Mouse (Mus musculus): ENCODE results near the gene Hnf4a. TPM values are rescaled to one million over a fixed set of nuclear protein-coding genes. Genes with fewer than 3 reads are reported as not detected.
A peak's percentile ranks its signal among the peaks of the same experiment; 100 is the strongest.

Gene Hnf4a
- total and polyA plus RNA-seq, 3 experiments = 0.05 to 0.38 (median 0.17) TPM

DNA sequence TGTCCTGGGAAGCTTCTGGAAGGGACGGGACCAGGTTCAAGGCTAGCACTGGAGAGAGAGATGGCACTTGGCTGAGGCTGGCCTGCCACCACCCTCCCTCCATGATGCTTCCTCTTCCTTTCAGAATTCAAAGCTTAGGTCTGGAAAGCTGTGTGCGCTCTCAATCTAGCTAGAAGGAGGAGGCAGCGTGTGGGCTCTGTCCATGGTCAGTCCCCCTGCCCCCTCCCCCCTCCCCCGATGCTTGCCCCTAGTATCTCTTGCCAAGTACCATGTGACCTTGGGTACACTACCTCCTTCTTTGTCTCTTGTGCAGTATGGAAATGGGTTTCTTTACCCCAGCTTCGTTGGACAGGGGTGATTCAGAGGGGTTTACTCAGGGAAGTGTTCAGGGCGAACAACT is 42.2 kb downstream of the Hnf4a start:
- H3K4me3 ChIP-seq (ENCODE audit: low read depth, low read length) = no peak overlapping the region
- DNase-seq (ENCODE audit: low spot score) (no peak), ATAC-seq (ENCODE audit: extremely low read depth, insufficient number of reproducible peaks, low FRiP score, poor library complexity, severe bottlenecking) (no peak)
- H3K9me3 ChIP-seq (replicated peaks) = no peaks in the 10 kb centered on the region
- peaks cover 23% of the 10 kb centered on the region for H3K4me1 ChIP-seq (ENCODE audit: insufficient read depth, low read depth, low read length)
- TF ChIP-seq GATA1 (IDR thresholded peaks at IDR 0.05; ENCODE audit: borderline replicate concordance, low read length) (no peak), CTCF (IDR thresholded peaks at IDR 0.05; ENCODE audit: low read depth, low read length) (no peak), POLR2AphosphoS5 (IDR thresholded peaks at IDR 0.05; ENCODE audit: insufficient replicate concordance, low read depth, low read length) (no peak), TAL1 (conservative IDR thresholded peaks at IDR 0.05; ENCODE audit: low read depth, low read length) (no peak), GATA2 (IDR thresholded peaks at IDR 0.05; ENCODE audit: borderline replicate concordance, low read depth, low read length) (no peak)
- H3K27me3 ChIP-seq (ENCODE audit: insufficient read depth, low read length) = peaks cover 9% of the 10 kb centered on the region; the same call in 1 of the 2 replicates
- H3K36me3 ChIP-seq (replicated peaks) = no peaks in the 10 kb centered on the region

- H3K36me3 ChIP-seq (replicated peaks) = no peaks in the 10 kb centered on the region
- DNase-seq (ENCODE audit: low spot score) = no peak
- ATAC-seq (ENCODE audit: extremely low read depth, insufficient number of reproducible peaks, low FRiP score, poor library complexity, severe bottlenecking) = no peak
- no peaks in the 10 kb centered on the region for H3K9me3 ChIP-seq (replicated peaks)
- peaks cover 7% of the 10 kb centered on the region; the same call in 1 of the 2 replicates for H3K27me3 ChIP-seq (ENCODE audit: insufficient read depth, low read length)
- peaks cover 24% of the 10 kb centered on the region for H3K4me1 ChIP-seq (ENCODE audit: insufficient read depth, low read depth, low read length)
- TF ChIP-seq TAL1 (conservative IDR thresholded peaks at IDR 0.05; ENCODE audit: low read depth, low read length) = no peak
- no peak for TF ChIP-seq GATA2 (IDR thresholded peaks at IDR 0.05; ENCODE audit: borderline replicate concordance, low read depth, low read length)
- no peak for TF ChIP-seq GATA1 (IDR thresholded peaks at IDR 0.05; ENCODE audit: borderline replicate concordance, low read length)
- no peak for TF ChIP-seq POLR2AphosphoS5 (IDR thresholded peaks at IDR 0.05; ENCODE audit: insufficient replicate concordance, low read depth, low read length)
- no peak for TF ChIP-seq CTCF (IDR thresholded peaks at IDR 0.05; ENCODE audit: low read depth, low read length)
- H3K4me3 ChIP-seq (ENCODE audit: low read depth, low read length) = no peak overlapping the region
Measured at GRCm38 (mm10) chr2:163549786-163550185, 43.2 kb downstream of the Hnf4a start.

- H3K4me3 ChIP-seq (ENCODE audit: low read depth, low read length) = no peak overlapping the region
- peak; percentile 81 for ATAC-seq (ENCODE audit: extremely low read depth, insufficient number of reproducible peaks, low FRiP score, poor library complexity, severe bottlenecking)
- peak; percentile 37 for DNase-seq (ENCODE audit: low spot score)
Measured at GRCm38 (mm10) chr2:163552518-163552929, 45.9 kb downstream of the Hnf4a start.

DNA sequence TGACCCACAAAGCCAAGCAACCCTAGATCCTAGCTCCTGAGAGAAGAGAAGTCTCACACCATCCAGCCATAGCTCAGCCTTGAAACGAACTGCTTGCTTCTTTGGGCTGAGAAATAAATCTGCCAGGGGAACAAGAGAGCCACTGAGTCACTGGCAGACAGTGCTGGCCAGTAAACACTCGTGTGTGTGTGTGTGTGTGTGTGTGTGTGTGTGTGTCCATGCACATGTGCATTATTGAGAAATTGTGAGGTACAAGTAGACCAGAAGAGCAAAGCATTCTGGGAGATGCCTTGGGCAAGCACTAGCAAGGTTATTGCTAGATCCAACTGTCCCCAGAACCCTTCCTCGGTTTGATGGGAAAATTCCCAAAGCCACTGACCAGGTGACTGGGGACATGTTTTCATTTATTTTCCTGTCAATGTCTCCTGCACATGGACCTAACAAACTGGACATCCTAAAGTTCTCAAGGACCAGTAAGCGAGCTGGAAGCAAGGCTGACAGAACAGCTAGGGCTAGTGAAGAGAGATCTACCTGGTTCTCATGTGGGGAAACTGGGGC is 47.9 kb downstream of the Hnf4a start:
- Histone ChIP-seq H3K27me3 (ENCODE audit: insufficient read depth, low read length) (peaks cover 5% of the 10 kb centered on the region; the same call in 1 of the 2 replicates), H3K4me1 (ENCODE audit: insufficient read depth, low read depth, low read length) (peaks cover 24% of the 10 kb centered on the region), H3K4me3 (ENCODE audit: low read depth, low read length) (no peak overlapping the region), H3K36me3 (replicated peaks) (no peaks in the 10 kb centered on the region), H3K9me3 (replicated peaks) (no peaks in the 10 kb centered on the region)
- no peak for ATAC-seq (ENCODE audit: extremely low read depth, insufficient number of reproducible peaks, low FRiP score, poor library complexity, severe bottlenecking)
- TF ChIP-seq CTCF (IDR thresholded peaks at IDR 0.05; ENCODE audit: low read depth, low read length) (no peak), GATA2 (IDR thresholded peaks at IDR 0.05; ENCODE audit: borderline replicate concordance, low read depth, low read length) (no peak)
- no peak for DNase-seq (ENCODE audit: low spot score)

More at GRCm38 (mm10) chr2:163552518-163552929, 45.9 kb downstream of the Hnf4a start:
- peaks cover 5% of the 10 kb centered on the region; the same call in 1 of the 2 replicates for H3K27me3 ChIP-seq (ENCODE audit: insufficient read depth, low read length)
- peaks cover 24% of the 10 kb centered on the region for H3K4me1 ChIP-seq (ENCODE audit: insufficient read depth, low read depth, low read length)
- TF ChIP-seq POLR2AphosphoS5 (IDR thresholded peaks at IDR 0.05; ENCODE audit: insufficient replicate concordance, low read depth, low read length) (no peak), GATA1 (IDR thresholded peaks at IDR 0.05; ENCODE audit: borderline replicate concordance, low read length) (no peak), TAL1 (conservative IDR thresholded peaks at IDR 0.05; ENCODE audit: low read depth, low read length) (no peak; the same call in 1 of the 2 replicates), GATA2 (IDR thresholded peaks at IDR 0.05; ENCODE audit: borderline replicate concordance, low read depth, low read length) (no peak), CTCF (IDR thresholded peaks at IDR 0.05; ENCODE audit: low read depth, low read length) (no peak)
- H3K9me3 ChIP-seq (replicated peaks) = no peaks in the 10 kb centered on the region
- no peaks in the 10 kb centered on the region for H3K36me3 ChIP-seq (replicated peaks)

DNA sequence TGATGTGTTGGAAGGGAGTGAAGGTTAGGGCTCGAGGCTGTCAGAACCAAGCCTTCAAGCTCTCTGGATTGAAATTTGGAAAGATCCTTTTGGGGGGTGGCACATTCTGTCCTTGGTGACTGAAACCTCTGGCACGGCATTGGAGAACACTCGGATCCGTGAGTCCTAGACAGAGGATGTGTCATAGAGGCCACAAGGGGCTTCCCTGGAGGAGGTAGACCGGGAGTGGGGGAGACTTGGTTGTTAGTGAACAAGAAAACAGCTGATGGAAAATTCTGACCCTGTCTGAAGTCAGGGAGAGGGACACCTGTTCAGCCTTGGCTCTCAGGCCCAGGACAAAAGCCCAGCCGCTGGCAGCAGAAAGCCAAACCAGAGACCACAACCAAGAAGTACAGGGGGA is 48.4 kb downstream of the Hnf4a start:
- Histone ChIP-seq H3K36me3 (replicated peaks) (no peaks in the 10 kb centered on the region), H3K27me3 (ENCODE audit: insufficient read depth, low read length) (peaks cover 3% of the 10 kb centered on the region; the same call in 1 of the 2 replicates), H3K9me3 (replicated peaks) (no peaks in the 10 kb centered on the region), H3K4me3 (ENCODE audit: low read depth, low read length) (no peak overlapping the region), H3K4me1 (ENCODE audit: insufficient read depth, low read depth, low read length) (peaks cover 24% of the 10 kb centered on the region)
- TF ChIP-seq POLR2AphosphoS5 (IDR thresholded peaks at IDR 0.05; ENCODE audit: insufficient replicate concordance, low read depth, low read length) = no peak
- TF ChIP-seq TAL1 (conservative IDR thresholded peaks at IDR 0.05; ENCODE audit: low read depth, low read length) = no peak
- no peak for TF ChIP-seq GATA1 (IDR thresholded peaks at IDR 0.05; ENCODE audit: borderline replicate concordance, low read length)
- TF ChIP-seq CTCF (IDR thresholded peaks at IDR 0.05; ENCODE audit: low read depth, low read length) = no peak
- TF ChIP-seq GATA2 (IDR thresholded peaks at IDR 0.05; ENCODE audit: borderline replicate concordance, low read depth, low read length) = no peak
- DNase-seq (ENCODE audit: low spot score) (no peak), ATAC-seq (ENCODE audit: extremely low read depth, insufficient number of reproducible peaks, low FRiP score, poor library complexity, severe bottlenecking) (no peak)

DNA sequence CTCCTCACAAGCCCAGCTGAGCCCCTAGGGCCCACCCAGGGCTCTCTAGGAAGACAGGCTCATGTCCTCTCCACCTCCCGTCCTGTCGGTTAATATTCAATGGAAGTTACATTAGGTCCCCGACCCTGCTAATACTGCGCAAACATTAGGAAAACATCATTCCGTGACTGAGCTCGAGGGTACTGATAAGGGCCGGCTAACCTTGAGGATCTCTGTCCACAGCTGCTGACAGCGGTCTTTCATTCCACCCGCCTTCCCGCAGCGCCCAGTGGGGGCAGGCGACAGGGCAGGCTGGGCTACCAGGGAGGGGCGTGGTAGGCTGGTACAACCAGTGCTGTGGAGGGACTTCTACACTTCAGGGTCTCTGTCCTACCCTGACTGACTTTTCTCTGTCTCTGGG is 48.8 kb downstream of the Hnf4a start:
- Histone ChIP-seq H3K4me3 (ENCODE audit: low read depth, low read length) (no peak overlapping the region), H3K4me1 (ENCODE audit: insufficient read depth, low read depth, low read length) (peaks cover 24% of the 10 kb centered on the region), H3K36me3 (replicated peaks) (no peaks in the 10 kb centered on the region), H3K9me3 (replicated peaks) (no peaks in the 10 kb centered on the region), H3K27me3 (ENCODE audit: insufficient read depth, low read length) (peaks cover 5% of the 10 kb centered on the region; the same call in 1 of the 2 replicates)
- ATAC-seq (ENCODE audit: extremely low read depth, insufficient number of reproducible peaks, low FRiP score, poor library complexity, severe bottlenecking) (no peak), DNase-seq (ENCODE audit: low spot score) (no peak)
- no peak for TF ChIP-seq CTCF (IDR thresholded peaks at IDR 0.05; ENCODE audit: low read depth, low read length)
- TF ChIP-seq POLR2AphosphoS5 (IDR thresholded peaks at IDR 0.05; ENCODE audit: insufficient replicate concordance, low read depth, low read length) = no peak
- no peak for TF ChIP-seq GATA2 (IDR thresholded peaks at IDR 0.05; ENCODE audit: borderline replicate concordance, low read depth, low read length)
- no peak for TF ChIP-seq TAL1 (conservative IDR thresholded peaks at IDR 0.05; ENCODE audit: low read depth, low read length)
- TF ChIP-seq GATA1 (IDR thresholded peaks at IDR 0.05; ENCODE audit: borderline replicate concordance, low read length) = no peak
